Mouse (Mus musculus) erythroblast, embryonic 14.5 days (primary cell): ENCODE measurements around the gene Zfp219. TPM values are rescaled to one million over a fixed set of nuclear protein-coding genes. Genes with fewer than 3 reads are reported as not detected.

ENCODE experiments used
- H3K27me3 ChIP-seq: 2 replicates; pipeline ENCODE4 v1.6.1; 2012; ENCODE audit warnings: inconsistent platforms; ENCODE audit not compliant: control insufficient read depth
- H3K36me3 ChIP-seq: 2 replicates; pipeline ENCODE4 v1.6.1; 2012; ENCODE audit warnings: mild to moderate bottlenecking, inconsistent platforms; ENCODE audit not compliant: control insufficient read depth
- H3K4me1 ChIP-seq: 2 replicates; pipeline ENCODE4 v1.6.1; 2012; ENCODE audit warnings: inconsistent platforms; ENCODE audit not compliant: control insufficient read depth
- H3K4me3 ChIP-seq: replicated peaks from 2 replicates; pipeline ENCODE3; 2012; ENCODE audit warnings: moderate library complexity, mild to moderate bottlenecking, inconsistent platforms
- H3K9me3 ChIP-seq: 2 replicates; pipeline ENCODE4 v1.6.1; 2012; ENCODE audit warnings: low read length, inconsistent platforms, mixed read lengths; ENCODE audit not compliant: control insufficient read depth
- GATA1 ChIP-seq: IDR thresholded peaks from 2 replicates; pipeline ENCODE4 v1.6.1; 2012; ENCODE audit warnings: low read length, inconsistent platforms, mixed read lengths
- TAL1 ChIP-seq: IDR thresholded peaks from 3 replicates; pipeline ENCODE4 v1.6.1; 2012; ENCODE audit warnings: low read length, inconsistent platforms, mixed read lengths
- polyA plus RNA-seq: library from polyadenylated mRNA; stranded (reverse); fragments of >175 nt; gene quantifications from 2 replicates; pipeline ENCODE4 v1.2.3, GENCODE M21; 2012

Zfp219 gene
- polyA plus RNA-seq, 1 experiment = 2.0 TPM

- H3K27me3 ChIP-seq = peaks cover 10% of the 10 kb centered on the region
- no peaks in the 10 kb centered on the region for H3K9me3 ChIP-seq
- H3K4me3 ChIP-seq = no peak overlapping the region
- H3K4me1 ChIP-seq = no peaks in the 10 kb centered on the region
- TF ChIP-seq TAL1 (no peak), GATA1 (no peak)
- no peaks in the 10 kb centered on the region for H3K36me3 ChIP-seq
These were observed 18.8 kb upstream of the Zfp219 start for GRCm38 (mm10) chr14:52039332-52039731.

DNA sequence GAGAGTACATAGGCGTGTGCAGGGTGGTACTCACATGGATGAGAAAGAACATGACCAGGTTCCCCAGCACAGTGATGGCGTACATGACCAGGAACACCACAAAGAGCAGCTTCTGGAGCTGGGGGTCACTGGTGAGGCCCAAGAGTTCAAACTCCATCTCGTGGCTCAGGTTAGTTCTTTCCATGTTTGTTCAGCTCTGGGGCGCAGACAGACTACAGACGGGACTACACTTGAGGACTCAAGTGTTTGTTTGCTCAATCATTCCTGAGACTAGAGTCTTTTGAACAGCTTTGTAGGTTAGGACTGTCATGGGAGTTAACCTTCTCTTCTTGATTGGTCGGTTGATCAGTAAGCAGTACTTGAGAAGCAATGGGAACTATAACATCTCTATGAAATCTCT, 15.4 kb upstream of the Zfp219 start:
- TF ChIP-seq TAL1 (no peak), GATA1 (no peak)
- no peaks in the 10 kb centered on the region for H3K27me3 ChIP-seq
- H3K36me3 ChIP-seq = no peaks in the 10 kb centered on the region
- H3K4me1 ChIP-seq = no peaks in the 10 kb centered on the region
- no peaks in the 10 kb centered on the region for H3K9me3 ChIP-seq
- H3K4me3 ChIP-seq = no peak overlapping the region

GRCm38 (mm10) chr14:52026342-52026741, 5.8 kb upstream of the Zfp219 start:
- H3K27me3 ChIP-seq = no peaks in the 10 kb centered on the region
- TF ChIP-seq GATA1 = no peak
- TF ChIP-seq TAL1 = no peak
- no peaks in the 10 kb centered on the region for H3K9me3 ChIP-seq
- no peaks in the 10 kb centered on the region for H3K36me3 ChIP-seq
- peaks cover 36% of the 10 kb centered on the region for H3K4me1 ChIP-seq
- H3K4me3 ChIP-seq = no peak overlapping the region

GRCm38 (mm10) chr14:52024133-52024532, 3.6 kb upstream of the Zfp219 start:
- Histone ChIP-seq H3K27me3 (no peaks in the 10 kb centered on the region), H3K4me1 (peaks cover 57% of the 10 kb centered on the region), H3K9me3 (no peaks in the 10 kb centered on the region), H3K36me3 (no peaks in the 10 kb centered on the region), H3K4me3 (no peak overlapping the region)
- no peak for TF ChIP-seq TAL1
- peak; percentile 35; the same call in 1 of the 2 replicates for TF ChIP-seq GATA1

- H3K36me3 ChIP-seq = peaks cover 7% of the 10 kb centered on the region
These were observed 2.4 kb upstream of the Zfp219 start for GRCm38 (mm10) chr14:52022709-52023459.

DNA sequence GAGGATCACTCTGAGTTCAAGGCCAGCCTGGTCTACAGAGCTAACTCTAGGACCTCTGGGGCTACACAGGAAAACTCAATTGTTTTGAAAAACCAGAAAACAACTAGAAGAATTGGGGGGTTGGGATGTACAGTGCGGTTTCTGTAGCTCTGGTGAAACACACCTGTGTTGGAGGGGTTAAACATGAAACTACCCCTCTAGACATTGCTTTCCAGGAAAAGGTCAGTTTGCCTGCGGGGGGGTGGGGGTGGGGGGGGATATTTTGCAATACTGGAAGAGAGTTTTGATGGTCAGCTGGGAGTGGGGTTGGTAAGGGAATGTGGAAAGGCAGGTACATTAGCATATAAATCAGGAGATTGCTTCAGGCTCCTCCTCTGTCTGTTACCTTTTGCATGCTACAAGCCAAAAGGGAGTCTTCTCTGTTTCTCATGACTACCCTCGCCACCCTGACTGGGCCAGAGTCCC, 1.7 kb upstream of the Zfp219 start:
- no peaks in the 10 kb centered on the region for H3K27me3 ChIP-seq
- peak overlapping the region; percentile 60 for H3K4me3 ChIP-seq
- no peaks in the 10 kb centered on the region for H3K9me3 ChIP-seq
- TF ChIP-seq GATA1 = no peak
- no peak for TF ChIP-seq TAL1
- peaks cover 66% of the 10 kb centered on the region for H3K4me1 ChIP-seq
- H3K36me3 ChIP-seq = peaks cover 7% of the 10 kb centered on the region

More at GRCm38 (mm10) chr14:52022709-52023459, 2.4 kb upstream of the Zfp219 start:
- peaks cover 66% of the 10 kb centered on the region for H3K4me1 ChIP-seq
- TF ChIP-seq TAL1 (no peak), GATA1 (no peak)
- no peaks in the 10 kb centered on the region for H3K27me3 ChIP-seq
- no peaks in the 10 kb centered on the region for H3K9me3 ChIP-seq
- H3K4me3 ChIP-seq = peak overlapping the region; percentile 60

DNA sequence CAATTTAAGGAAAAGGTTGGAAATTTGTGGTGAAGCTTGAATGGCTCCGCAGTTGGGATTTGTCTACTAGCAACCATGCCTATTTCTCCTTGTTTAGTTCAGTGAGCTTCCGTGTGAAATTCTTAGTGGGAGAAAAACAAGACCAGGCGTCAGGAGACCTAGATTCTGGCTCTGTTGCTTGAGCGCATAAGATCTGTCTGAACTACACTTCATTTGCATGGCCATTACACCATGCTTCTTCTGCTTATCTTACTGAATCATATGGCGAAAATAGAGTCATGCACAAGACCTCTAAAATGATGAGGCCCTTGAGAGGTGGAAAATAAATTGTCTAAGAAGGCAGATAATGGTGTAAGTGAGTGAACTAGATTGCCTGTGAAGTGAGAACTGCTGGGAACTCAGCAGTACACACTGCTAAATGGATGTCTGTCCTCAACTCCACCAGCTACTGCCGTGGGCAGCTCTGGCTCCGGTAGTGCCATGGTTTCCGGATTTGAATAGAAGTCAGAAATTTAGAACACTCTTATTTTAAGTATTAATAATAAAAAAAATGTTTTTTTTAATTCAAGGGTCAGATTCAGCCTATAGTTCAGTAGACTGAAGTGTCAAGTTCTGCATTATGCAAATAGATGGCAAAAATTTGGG, 1.2 kb upstream of the Zfp219 start:
- no peak for TF ChIP-seq TAL1
- no peak for TF ChIP-seq GATA1
- Histone ChIP-seq H3K27me3 (no peaks in the 10 kb centered on the region), H3K9me3 (no peaks in the 10 kb centered on the region), H3K36me3 (peaks cover 11% of the 10 kb centered on the region), H3K4me3 (no peak overlapping the region), H3K4me1 (peaks cover 71% of the 10 kb centered on the region)

DNA sequence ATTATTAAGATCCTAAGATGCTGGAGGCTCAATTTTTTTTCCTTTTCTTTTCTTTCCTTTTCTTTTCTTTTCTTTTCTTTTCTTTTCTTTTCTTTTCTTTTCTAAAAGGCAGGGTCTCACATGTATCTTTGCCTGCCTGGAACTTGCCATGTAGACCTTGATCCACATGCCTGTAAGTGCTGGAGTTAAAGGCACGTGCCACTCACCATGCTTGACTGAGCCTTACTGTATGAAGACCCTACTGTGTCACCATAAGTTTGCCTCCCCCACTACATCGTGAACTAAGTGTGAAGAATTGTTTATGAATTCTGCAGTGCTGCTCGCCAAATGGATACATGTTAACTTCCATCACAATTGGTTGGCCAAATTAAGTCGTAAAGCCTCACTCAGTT, 601 bp upstream of the Zfp219 start:
- H3K9me3 ChIP-seq = no peaks in the 10 kb centered on the region
- no peaks in the 10 kb centered on the region for H3K27me3 ChIP-seq
- no peak overlapping the region for H3K4me3 ChIP-seq
- H3K36me3 ChIP-seq = peaks cover 12% of the 10 kb centered on the region
- peaks cover 74% of the 10 kb centered on the region for H3K4me1 ChIP-seq
- TF ChIP-seq GATA1 = no peak
- TF ChIP-seq TAL1 = no peak

DNA sequence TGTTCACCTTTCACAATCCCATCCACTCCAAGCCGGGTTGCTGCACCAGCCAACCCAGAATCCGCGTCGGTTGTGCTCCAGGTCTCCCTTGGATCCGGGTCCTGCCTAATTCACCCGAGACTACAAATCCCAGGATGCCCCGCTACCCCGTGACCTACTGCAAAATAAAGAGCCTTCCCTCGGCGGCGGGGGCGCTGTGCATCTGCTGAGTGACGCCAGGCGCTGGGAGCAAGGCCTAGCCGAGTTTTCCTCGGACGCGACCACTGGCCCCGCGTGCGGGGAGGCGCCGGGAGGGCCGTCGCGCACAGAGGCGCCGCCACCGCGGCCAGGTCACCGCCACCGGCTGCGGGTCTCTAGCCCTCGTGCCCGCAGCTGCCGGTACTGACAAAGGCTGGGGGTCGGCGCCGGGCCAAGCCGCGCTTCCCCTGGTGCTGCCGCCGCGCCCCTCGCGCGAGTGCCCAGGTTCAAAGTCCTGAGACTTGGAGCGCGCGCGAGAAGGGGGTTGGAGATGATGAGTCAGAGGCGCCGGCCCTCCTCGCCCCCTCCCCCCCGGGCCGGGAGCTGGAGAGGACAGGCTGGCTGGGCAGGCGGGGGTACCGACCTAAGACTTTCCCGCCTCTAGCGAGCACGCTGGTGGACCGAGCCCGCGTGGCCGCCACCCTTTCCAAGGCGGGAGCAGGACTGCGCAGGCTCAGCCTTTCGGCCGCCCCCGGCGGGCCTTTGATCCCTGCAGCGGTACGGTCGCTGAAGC, 768 bp downstream of the Zfp219 start:
- Histone ChIP-seq H3K4me1 (peaks cover 86% of the 10 kb centered on the region), H3K9me3 (no peaks in the 10 kb centered on the region)

More for the DNA sequence above, 768 bp downstream of the Zfp219 start:
- Histone ChIP-seq H3K27me3 (no peaks in the 10 kb centered on the region), H3K4me3 (peak overlapping the region; percentile 75), H3K36me3 (peaks cover 12% of the 10 kb centered on the region)
- no peak for TF ChIP-seq GATA1
- no peak for TF ChIP-seq TAL1
